Mouse (Mus musculus) lung, embryonic 16.5 days (tissue): Measurements from ENCODE around the gene Pdzd3. TPM values are rescaled to one million over a fixed set of nuclear protein-coding genes. Genes with fewer than 3 reads are reported as not detected.

Experiments
- ATAC-seq: fragments of 200-750 bp; cut with Nextera tagmentation; 2 replicates; pipeline ENCODE4 v1.8.0; 2017; ENCODE audit warnings: low read depth, mild to moderate bottlenecking, moderate library complexity
- H3K27ac ChIP-seq: fragments of 300-500 bp; sonication (generic); 2 replicates; pipeline ENCODE4 v1.5.1; 2014; ENCODE audit warnings: mild to moderate bottlenecking, control low read depth, low read length
- H3K27me3 ChIP-seq: fragments of 300-500 bp; sonication (generic); 2 replicates; pipeline ENCODE4 v1.6.1; 2014; ENCODE audit warnings: low read depth, low read length, mixed read lengths; ENCODE audit not compliant: control insufficient read depth, insufficient read depth
- H3K36me3 ChIP-seq: fragments of 300-500 bp; sonication (generic); 2 replicates; pipeline ENCODE4 v1.6.1; 2014; ENCODE audit warnings: low read length; ENCODE audit not compliant: control insufficient read depth, insufficient read depth
- H3K4me1 ChIP-seq: fragments of 300-500 bp; sonication (generic); replicated peaks from 2 replicates; pipeline ENCODE4 v1.6.1; 2014; ENCODE audit warnings: low read length, mixed read lengths; ENCODE audit not compliant: control insufficient read depth, insufficient read depth
- H3K4me2 ChIP-seq: fragments of 300-500 bp; sonication (generic); 2 replicates; pipeline ENCODE4 v1.6.1; 2014; ENCODE audit warnings: low read depth, low read length, control low read depth
- H3K4me3 ChIP-seq: fragments of 300-500 bp; sonication (generic); 2 replicates; pipeline ENCODE4 v1.5.1; 2014; ENCODE audit warnings: mild to moderate bottlenecking, low read length, control low read depth
- H3K9ac ChIP-seq: fragments of 300-500 bp; sonication (generic); 2 replicates; pipeline ENCODE4 v1.6.1; 2014; ENCODE audit warnings: low read length, control low read depth
- H3K9me3 ChIP-seq: fragments of 300-500 bp; sonication (generic); 2 replicates; pipeline ENCODE4 v1.6.1; 2016; ENCODE audit warnings: low read length; ENCODE audit not compliant: control insufficient read depth
- WGBS: fragments of 180-500 bp; shearing (Covaris S2); extraction: QIAGEN DNeasy Blood & Tissue Kit; methylation state at CpG from one replicate; pipeline ENCODE4 v1.1.7; 2014; 5-methylcytosine and 5-hydroxymethylcytosine counted together
- polyA plus RNA-seq: library from polyadenylated mRNA; unstranded; fragments of >200 nt; fragmentation: Nextera tagmentation; extraction: Ambion mirVana; gene quantifications from 2 replicates; pipeline ENCODE4 v1.2.1, GENCODE M21; 2015

Gene Pdzd3
- polyA plus RNA-seq, 1 experiment from 2014 or later, result 0.11 TPM

GRCm38 (mm10) chr9:44255136-44255521, 3.9 kb upstream of the Pdzd3 start:
- Histone ChIP-seq H3K4me3 (no peak overlapping the region), H3K36me3 (no peaks in the 10 kb centered on the region), H3K4me2 (no peak overlapping the region), H3K27ac (no peak overlapping the region), H3K4me1 (peaks cover 3% of the 10 kb centered on the region), H3K9ac (no peak overlapping the region), H3K9me3 (no peaks in the 10 kb centered on the region), H3K27me3 (no peaks in the 10 kb centered on the region)
- no peak for ATAC-seq
- 61% methylated on average over 6 of the region's 6 CpGs for WGBS

GRCm38 (mm10) chr9:44254508-44255135, 3.4 kb upstream of the Pdzd3 start:
- no peak overlapping the region for H3K4me3 ChIP-seq
- H3K27ac ChIP-seq, result no peak overlapping the region
- H3K27me3 ChIP-seq, result no peaks in the 10 kb centered on the region
- no peak overlapping the region for H3K4me2 ChIP-seq
- H3K4me1 ChIP-seq, result peaks cover 3% of the 10 kb centered on the region
- H3K9ac ChIP-seq, result no peak overlapping the region
- WGBS, result 15% methylated on average over 5 of the region's 5 CpGs
- ATAC-seq, result no peak
- no peaks in the 10 kb centered on the region for H3K36me3 ChIP-seq
- no peaks in the 10 kb centered on the region for H3K9me3 ChIP-seq

GRCm38 (mm10) chr9:44253441-44253840, 2.2 kb upstream of the Pdzd3 start:
- H3K27me3 ChIP-seq, result no peaks in the 10 kb centered on the region
- no peaks in the 10 kb centered on the region for H3K9me3 ChIP-seq
- H3K27ac ChIP-seq, result no peak overlapping the region
- peaks cover 3% of the 10 kb centered on the region for H3K4me1 ChIP-seq
- no peak for ATAC-seq
- H3K4me2 ChIP-seq, result no peak overlapping the region
- H3K36me3 ChIP-seq, result no peaks in the 10 kb centered on the region
- H3K4me3 ChIP-seq, result no peak overlapping the region
- H3K9ac ChIP-seq, result no peak overlapping the region
- WGBS, result 76% methylated on average over 6 of the region's 6 CpGs

GRCm38 (mm10) chr9:44250445-44250844, 826 bp downstream of the Pdzd3 start:
- Histone ChIP-seq H3K4me2 (no peak overlapping the region), H3K36me3 (no peaks in the 10 kb centered on the region), H3K27me3 (no peaks in the 10 kb centered on the region), H3K9ac (no peak overlapping the region), H3K4me1 (peaks cover 3% of the 10 kb centered on the region), H3K9me3 (no peaks in the 10 kb centered on the region), H3K27ac (no peak overlapping the region), H3K4me3 (no peak overlapping the region)
- 55% methylated on average over 4 of the region's 4 CpGs for WGBS
- no peak for ATAC-seq

GRCm38 (mm10) chr9:44249181-44250146, 1.8 kb downstream of the Pdzd3 start:
- H3K9me3 ChIP-seq, result no peaks in the 10 kb centered on the region
- H3K4me1 ChIP-seq, result peaks cover under 1% of the 10 kb centered on the region
- H3K27ac ChIP-seq, result no peak overlapping the region
- no peaks in the 10 kb centered on the region for H3K36me3 ChIP-seq
- no peaks in the 10 kb centered on the region for H3K27me3 ChIP-seq
- 41% methylated on average over 26 of the region's 26 CpGs for WGBS
- no peak overlapping the region for H3K4me3 ChIP-seq
- H3K4me2 ChIP-seq, result peak overlapping the region; percentile 36
- ATAC-seq, result peak; percentile 88
- no peak overlapping the region for H3K9ac ChIP-seq

- ATAC-seq, result no peak
- no peaks in the 10 kb centered on the region for H3K27me3 ChIP-seq
- WGBS, result 66% methylated on average over 6 of the region's 6 CpGs
Measured at GRCm38 (mm10) chr9:44247907-44248306, 3.4 kb downstream of the Pdzd3 start.

GRCm38 (mm10) chr9:44243621-44244020, 7.7 kb downstream of the Pdzd3 start:
- Histone ChIP-seq H3K4me1 (no peaks in the 10 kb centered on the region), H3K36me3 (no peaks in the 10 kb centered on the region), H3K27me3 (no peaks in the 10 kb centered on the region), H3K4me2 (no peak overlapping the region), H3K9ac (no peak overlapping the region), H3K9me3 (no peaks in the 10 kb centered on the region), H3K4me3 (no peak overlapping the region), H3K27ac (no peak overlapping the region)
- ATAC-seq, result no peak
- WGBS, result 38% methylated on average over 2 of the region's 2 CpGs

More at GRCm38 (mm10) chr9:44247907-44248306, 3.4 kb downstream of the Pdzd3 start:
- Histone ChIP-seq H3K4me2 (no peak overlapping the region), H3K9me3 (no peaks in the 10 kb centered on the region), H3K36me3 (no peaks in the 10 kb centered on the region), H3K4me1 (no peaks in the 10 kb centered on the region; the same call in 1 of the 2 replicates), H3K9ac (no peak overlapping the region), H3K4me3 (no peak overlapping the region), H3K27ac (no peak overlapping the region)

GRCm38 (mm10) chr9:44241418-44241817, 9.9 kb downstream of the Pdzd3 start:
- no peak overlapping the region for H3K27ac ChIP-seq
- no peak for ATAC-seq
- H3K36me3 ChIP-seq, result no peaks in the 10 kb centered on the region
- H3K4me1 ChIP-seq, result no peaks in the 10 kb centered on the region
- H3K9me3 ChIP-seq, result no peaks in the 10 kb centered on the region
- H3K4me2 ChIP-seq, result no peak overlapping the region
- H3K9ac ChIP-seq, result no peak overlapping the region
- 56% methylated on average over 9 of the region's 9 CpGs for WGBS
- H3K27me3 ChIP-seq, result no peaks in the 10 kb centered on the region
- no peak overlapping the region for H3K4me3 ChIP-seq

- 58% methylated on average over 5 of the region's 5 CpGs for WGBS
- no peaks in the 10 kb centered on the region for H3K9me3 ChIP-seq
- no peaks in the 10 kb centered on the region for H3K27me3 ChIP-seq
- no peak for ATAC-seq
- H3K4me1 ChIP-seq, result no peaks in the 10 kb centered on the region
- H3K9ac ChIP-seq, result no peak overlapping the region
- H3K36me3 ChIP-seq, result no peaks in the 10 kb centered on the region
- H3K27ac ChIP-seq, result no peak overlapping the region
- H3K4me2 ChIP-seq, result no peak overlapping the region
- no peak overlapping the region for H3K4me3 ChIP-seq
Measured at GRCm38 (mm10) chr9:44240911-44241310, 10.4 kb downstream of the Pdzd3 start.
